Mouse (Mus musculus) monocyte, adult 2 months (primary cell): ENCODE data around the gene Zfp324.

Experiments
- DNase-seq, 2 experiments: peaks; one replicate each; pipeline ENCODE4 v3.0.0; 2022; ENCODE audit warnings: low spot score in 2 of 2, low read depth in 1 of 2

Zfp324 gene

GRCm38 (mm10) chr7:13009143-13010004, 43.7 kb downstream of the Zfp324 start:
- peak; percentile 84 to 90 for DNase-seq

GRCm38 (mm10) chr7:13010005-13010908, 44.6 kb downstream of the Zfp324 start, which contains the start of gene Zbtb45:
TSS of gene Zbtb45 (minus strand) at chr7:13010034.
- no peak for DNase-seq

- no peak for DNase-seq
Measured at GRCm38 (mm10) chr7:13013671-13014070, 48.0 kb downstream of the Zfp324 start.

GRCm38 (mm10) chr7:13014275-13014839, 48.7 kb downstream of the Zfp324 start:
- no peak for DNase-seq

- no peak for DNase-seq
Measured at GRCm38 (mm10) chr7:13015217-13015616, 49.6 kb downstream of the Zfp324 start.

GRCm38 (mm10) chr7:13022773-13023535, 57.3 kb downstream of the Zfp324 start:
- peak in 1 of 2 experiments; percentile 50 for DNase-seq
